Mouse (Mus musculus): ENCODE measurements around the gene Treml2. TPM values are rescaled to one million over a fixed set of nuclear protein-coding genes. Genes with fewer than 3 reads are reported as not detected.

Gene Treml2
- total and polyA plus RNA-seq, 2 experiments from 2014 or later = 0.07 to 0.49 TPM

- 85% methylated on average over 3 of the region's 3 CpGs for WGBS
- ATAC-seq (ENCODE audit: low FRiP score) (no peak), DNase-seq (ENCODE audit: low spot score) (no peak)
- no peak for TF ChIP-seq CTCF (IDR thresholded peaks at IDR 0.05)
- H3K27me3 ChIP-seq (ENCODE audit: insufficient read depth, low read length) = no peaks in the 10 kb centered on the region
- H3K4me2 ChIP-seq (ENCODE audit: low read depth, low read length, poor library complexity, severe bottlenecking) = no peak overlapping the region
- H3K9ac ChIP-seq (replicated peaks; ENCODE audit: low read length, poor library complexity, severe bottlenecking) = no peak overlapping the region
- H3K4me3 ChIP-seq (ENCODE audit: low read depth, low read length) = no peak overlapping the region
- H3K4me1 ChIP-seq (ENCODE audit: insufficient read depth, low read length) = no peaks in the 10 kb centered on the region
- no peak overlapping the region for H3K27ac ChIP-seq (ENCODE audit: low read depth, low read length)
- H3K9me3 ChIP-seq (ENCODE audit: low read length) = no peaks in the 10 kb centered on the region
- H3K36me3 ChIP-seq (ENCODE audit: insufficient read depth, low read length) = no peaks in the 10 kb centered on the region
These were observed 56.5 kb downstream of the Treml2 start for GRCm38 (mm10) chr17:48355822-48356221.

- ATAC-seq (ENCODE audit: low FRiP score) (no peak), DNase-seq (ENCODE audit: low spot score) (no peak)
- H3K4me2 ChIP-seq (ENCODE audit: low read depth, low read length, poor library complexity, severe bottlenecking) = no peak overlapping the region
- WGBS = 60% methylated on average over 2 of the region's 2 CpGs
- no peaks in the 10 kb centered on the region for H3K27me3 ChIP-seq (ENCODE audit: insufficient read depth, low read length)
- no peak overlapping the region for H3K4me3 ChIP-seq (ENCODE audit: low read depth, low read length)
- H3K4me1 ChIP-seq (ENCODE audit: insufficient read depth, low read length) = no peaks in the 10 kb centered on the region
- no peak overlapping the region for H3K27ac ChIP-seq (ENCODE audit: low read depth, low read length)
- H3K9ac ChIP-seq (replicated peaks; ENCODE audit: low read length, poor library complexity, severe bottlenecking) = no peak overlapping the region
- no peaks in the 10 kb centered on the region for H3K36me3 ChIP-seq (ENCODE audit: insufficient read depth, low read length)
- no peak for TF ChIP-seq CTCF (IDR thresholded peaks at IDR 0.05)
- H3K9me3 ChIP-seq (ENCODE audit: low read length) = no peaks in the 10 kb centered on the region
These were observed 58.6 kb downstream of the Treml2 start for GRCm38 (mm10) chr17:48357892-48358291.

GRCm38 (mm10) chr17:48359616-48360015, 60.3 kb downstream of the Treml2 start, which contains the start of gene Treml1:
TSS of gene Treml1 (plus strand) at chr17:48359916.
- ATAC-seq (ENCODE audit: low FRiP score) = no peak
- no peak for TF ChIP-seq CTCF (IDR thresholded peaks at IDR 0.05)
- H3K4me2 ChIP-seq (ENCODE audit: low read depth, low read length, poor library complexity, severe bottlenecking) = no peak within 1 kb of the TSS

GRCm38 (mm10) chr17:48360462-48360861, 61.2 kb downstream of the Treml2 start:
- no peak overlapping the region for H3K27ac ChIP-seq (ENCODE audit: low read depth, low read length)
- 86% methylated on average over 4 of the region's 4 CpGs for WGBS
- DNase-seq (ENCODE audit: low spot score) (no peak), ATAC-seq (ENCODE audit: low FRiP score) (no peak)
- no peak overlapping the region for H3K4me3 ChIP-seq (ENCODE audit: low read depth, low read length)
- TF ChIP-seq CTCF (IDR thresholded peaks at IDR 0.05) = no peak
- H3K36me3 ChIP-seq (ENCODE audit: insufficient read depth, low read length) = no peaks in the 10 kb centered on the region
- H3K9ac ChIP-seq (replicated peaks; ENCODE audit: low read length, poor library complexity, severe bottlenecking) = no peak overlapping the region
- no peaks in the 10 kb centered on the region for H3K27me3 ChIP-seq (ENCODE audit: insufficient read depth, low read length)
- no peak overlapping the region for H3K4me2 ChIP-seq (ENCODE audit: low read depth, low read length, poor library complexity, severe bottlenecking)
- H3K4me1 ChIP-seq (ENCODE audit: insufficient read depth, low read length) = no peaks in the 10 kb centered on the region
- no peaks in the 10 kb centered on the region for H3K9me3 ChIP-seq (ENCODE audit: low read length)

More at GRCm38 (mm10) chr17:48359616-48360015, 60.3 kb downstream of the Treml2 start, which contains the start of gene Treml1:
- H3K4me1 ChIP-seq (ENCODE audit: insufficient read depth, low read length) = no peaks in the 10 kb centered on the region
- H3K27me3 ChIP-seq (ENCODE audit: insufficient read depth, low read length) = no peaks in the 10 kb centered on the region
- no peak within 1 kb of the TSS for H3K4me3 ChIP-seq (ENCODE audit: low read depth, low read length)
- WGBS = 87% methylated on average over 7 of the region's 7 CpGs
- DNase-seq (ENCODE audit: low spot score) = no peak
- no peaks in the 10 kb centered on the region for H3K36me3 ChIP-seq (ENCODE audit: insufficient read depth, low read length)
- no peak within 1 kb of the TSS for H3K9ac ChIP-seq (replicated peaks; ENCODE audit: low read length, poor library complexity, severe bottlenecking)
- H3K9me3 ChIP-seq (ENCODE audit: low read length) = no peaks in the 10 kb centered on the region
- H3K27ac ChIP-seq (ENCODE audit: low read depth, low read length) = no peak within 1 kb of the TSS

Other genes with a start within 250 kb of the Treml2 start
- gene 1700067P10Rik, start 210.2 kb upstream of the Treml2 start, total RNA-seq (2014; rRNA removed) = not detected in 2 replicates
- not detected in 2 replicates for gene 1700067P10Rik, start 210.2 kb upstream of the Treml2 start, polyA plus RNA-seq (2015; fragmentation: Nextera tagmentation; extraction: Ambion mirVana)
- gene 9830107B12Rik, start 153.2 kb upstream of the Treml2 start, total RNA-seq (2014; rRNA removed) = not detected in 2 replicates
- gene 9830107B12Rik, start 153.2 kb upstream of the Treml2 start, polyA plus RNA-seq (2015; fragmentation: Nextera tagmentation; extraction: Ambion mirVana) = not detected in 2 replicates
- not detected in 2 replicates for gene A530064D06Rik, start 132.2 kb upstream of the Treml2 start, total RNA-seq (2014; rRNA removed)
- gene A530064D06Rik, start 132.2 kb upstream of the Treml2 start, polyA plus RNA-seq (2015; fragmentation: Nextera tagmentation; extraction: Ambion mirVana) = not detected in 2 replicates
- not detected in 2 replicates for gene Trem1, start 66.7 kb upstream of the Treml2 start, total RNA-seq (2014; rRNA removed)
- not detected in 2 replicates for gene Trem1, start 66.7 kb upstream of the Treml2 start, polyA plus RNA-seq (2015; fragmentation: Nextera tagmentation; extraction: Ambion mirVana)
- not detected in 2 replicates for gene Trem3, start 51.7 kb upstream of the Treml2 start, total RNA-seq (2014; rRNA removed)
- not detected in 2 replicates for gene Trem3, start 51.7 kb upstream of the Treml2 start, polyA plus RNA-seq (2015; fragmentation: Nextera tagmentation; extraction: Ambion mirVana)
- 0.27 TPM in 1 of 2 replicates, not detected in the other for gene Treml4, start 35.2 kb upstream of the Treml2 start, total RNA-seq (2014; rRNA removed)
- gene Treml4, start 35.2 kb upstream of the Treml2 start, polyA plus RNA-seq (2015; fragmentation: Nextera tagmentation; extraction: Ambion mirVana) = 0.16 and 0.22 TPM in 2 replicates
- 0.16 TPM in 1 of 2 replicates, not detected in the other for gene B430306N03Rik, start 16.6 kb downstream of the Treml2 start, total RNA-seq (2014; rRNA removed)
- 0.06 and 0.10 TPM in 2 replicates for gene B430306N03Rik, start 16.6 kb downstream of the Treml2 start, polyA plus RNA-seq (2015; fragmentation: Nextera tagmentation; extraction: Ambion mirVana)
- gene Trem2, start 46.9 kb downstream of the Treml2 start, total RNA-seq (2014; rRNA removed) = 10.9 and 23.6 TPM in 2 replicates
- 8.2 and 8.4 TPM in 2 replicates for gene Trem2, start 46.9 kb downstream of the Treml2 start, polyA plus RNA-seq (2015; fragmentation: Nextera tagmentation; extraction: Ambion mirVana)
- gene Treml1, start 60.4 kb downstream of the Treml2 start, total RNA-seq (2014; rRNA removed) = 0.66 TPM in 1 of 2 replicates, not detected in the other
- 0.21 TPM in 1 of 2 replicates, not detected in the other for gene Treml1, start 60.4 kb downstream of the Treml2 start, polyA plus RNA-seq (2015; fragmentation: Nextera tagmentation; extraction: Ambion mirVana)
- gene Nfya, start 110.4 kb downstream of the Treml2 start, total RNA-seq (2014; rRNA removed) = 22.7 and 30.9 TPM in 2 replicates
- 3.8 and 4.1 TPM in 2 replicates for gene Nfya, start 110.4 kb downstream of the Treml2 start, polyA plus RNA-seq (2015; fragmentation: Nextera tagmentation; extraction: Ambion mirVana)
- gene Oard1, start 110.5 kb downstream of the Treml2 start, total RNA-seq (2014; rRNA removed) = 12.9 and 15.0 TPM in 2 replicates
- gene Oard1, start 110.5 kb downstream of the Treml2 start, polyA plus RNA-seq (2015; fragmentation: Nextera tagmentation; extraction: Ambion mirVana) = 28.0 and 30.2 TPM in 2 replicates
- gene Apobec2, start 133.4 kb downstream of the Treml2 start, total RNA-seq (2014; rRNA removed) = 0.11 and 0.80 TPM in 2 replicates
- gene Apobec2, start 133.4 kb downstream of the Treml2 start, polyA plus RNA-seq (2015; fragmentation: Nextera tagmentation; extraction: Ambion mirVana) = 0.31 and 0.32 TPM in 2 replicates
- gene Tspo2, start 152.0 kb downstream of the Treml2 start, total RNA-seq (2014; rRNA removed) = 0.22 and 0.85 TPM in 2 replicates
- 0.74 and 1.4 TPM in 2 replicates for gene Tspo2, start 152.0 kb downstream of the Treml2 start, polyA plus RNA-seq (2015; fragmentation: Nextera tagmentation; extraction: Ambion mirVana)
- 0.19 and 0.49 TPM in 2 replicates for gene Unc5cl, start 155.4 kb downstream of the Treml2 start, total RNA-seq (2014; rRNA removed)
- 0.06 and 0.32 TPM in 2 replicates for gene Unc5cl, start 155.4 kb downstream of the Treml2 start, polyA plus RNA-seq (2015; fragmentation: Nextera tagmentation; extraction: Ambion mirVana)